Mouse (Mus musculus): ENCODE measurements at regions not wholly inside any gene's neighbourhood (a gene's known extent, or its start where the extent isn't known, plus 50 kb on each side); places are given as distances from the start of the nearest gene placed in this dataset.

DNA sequence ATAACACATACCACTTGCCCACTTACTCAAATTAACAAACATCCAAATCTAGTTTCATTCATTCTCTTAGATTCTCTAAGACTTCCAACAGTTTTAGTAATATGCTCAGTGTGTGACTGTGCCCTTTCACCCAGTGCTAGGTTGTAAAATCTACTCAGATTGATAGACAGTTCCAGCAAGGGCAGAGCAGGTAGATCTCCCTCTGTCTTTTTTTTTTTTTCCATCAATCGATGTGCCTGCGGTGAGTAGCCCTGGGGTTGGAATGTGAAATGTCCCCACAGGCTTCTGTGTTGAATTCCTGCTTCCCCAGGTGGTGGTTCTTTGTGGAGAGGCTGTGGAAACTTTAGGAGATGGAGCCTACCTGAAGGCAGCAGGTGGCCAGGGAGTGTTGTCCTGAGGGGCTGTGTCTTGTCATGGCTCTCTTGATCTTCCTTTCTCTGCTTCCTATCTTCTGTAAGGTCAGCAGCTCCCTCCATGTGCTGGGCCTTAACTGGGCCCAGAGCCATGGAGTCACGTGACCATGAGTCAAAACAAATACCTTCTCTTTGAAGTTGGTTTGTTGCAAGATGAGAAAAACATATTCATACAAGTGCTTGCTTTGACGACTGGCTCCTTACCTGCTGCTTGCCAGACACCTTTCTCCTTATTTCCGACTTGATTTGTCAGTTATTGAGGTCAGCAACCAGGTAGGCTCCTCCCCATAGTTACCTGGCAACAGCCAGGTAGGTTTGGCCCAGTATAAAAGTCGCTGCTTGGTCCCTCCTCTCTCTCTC is 394.5 kb downstream of the Etnk1 start:
- no peak for DNase-seq

DNA sequence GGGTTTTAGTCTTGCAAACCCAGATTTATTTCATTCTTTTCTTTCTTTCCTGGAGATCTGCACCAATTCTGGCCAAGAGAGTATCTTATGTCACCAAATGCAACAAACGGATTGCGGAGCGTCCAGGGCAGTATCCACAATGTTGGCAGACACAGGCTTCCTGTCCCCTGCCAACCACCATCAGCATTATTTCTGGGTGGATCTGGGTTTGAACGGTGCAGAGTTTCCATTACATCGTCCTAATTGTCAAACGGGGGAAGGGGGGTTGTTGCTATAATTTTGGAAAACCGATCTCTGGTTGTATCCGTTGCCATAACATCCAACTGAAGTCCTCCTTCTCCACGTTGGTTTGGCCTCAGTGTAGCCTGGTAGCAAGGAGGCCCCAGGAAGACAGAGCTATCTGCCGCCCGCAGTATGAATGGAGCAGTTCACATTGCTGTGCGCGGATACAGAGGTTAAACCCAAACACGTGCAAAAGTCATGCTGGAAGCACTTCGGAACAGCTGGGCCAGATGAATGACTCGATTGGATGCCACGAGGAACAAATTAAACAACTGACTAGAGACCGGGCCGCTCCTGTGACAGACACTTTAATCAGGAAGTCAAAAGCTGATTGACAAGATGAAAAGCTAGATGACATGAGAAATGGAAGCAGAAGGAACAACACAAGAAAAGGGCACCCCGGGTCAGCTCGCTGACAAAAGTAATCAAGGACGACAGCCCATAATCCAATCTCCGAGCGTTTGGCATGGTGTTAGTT is 404.5 kb downstream of the Etnk1 start:
- no peak for DNase-seq

DNA sequence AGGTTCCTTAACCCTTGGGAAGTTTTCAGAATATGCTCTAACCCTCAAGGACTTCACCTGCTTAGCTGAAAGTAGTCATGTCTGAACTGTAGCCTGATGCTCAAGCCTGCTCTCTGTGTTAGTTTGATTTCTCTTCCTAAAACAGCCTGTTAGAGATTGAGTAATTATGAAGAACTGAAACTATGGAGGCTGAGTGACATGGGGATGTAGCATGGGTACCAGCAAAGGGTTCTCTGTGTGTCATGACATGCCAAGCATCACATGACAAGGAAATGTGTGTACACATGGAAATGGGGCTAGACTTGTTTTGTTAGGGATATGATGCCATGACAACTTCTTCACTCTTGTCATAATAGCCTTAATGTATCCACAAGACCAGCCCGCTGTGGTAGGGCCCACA is 412.2 kb downstream of the Etnk1 start:
- DNase-seq: no peak

DNA sequence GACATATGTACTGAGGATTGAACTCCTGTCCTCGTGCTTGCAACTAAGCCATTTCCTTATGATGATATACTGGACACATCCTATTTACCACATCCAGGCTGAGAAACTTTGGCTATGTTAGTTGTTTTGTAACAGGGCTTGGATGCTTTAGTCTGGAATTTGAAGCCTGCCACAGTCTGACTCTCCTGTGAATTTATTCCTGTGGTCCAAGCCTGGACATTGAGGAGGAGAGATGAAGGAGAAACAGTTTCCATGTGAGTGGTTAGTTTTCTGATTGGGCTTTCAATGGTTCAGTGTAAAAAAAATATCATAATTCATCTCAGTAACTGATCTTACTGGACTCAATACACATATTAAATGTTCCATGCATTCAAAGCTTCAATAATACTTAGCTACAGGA is 422.6 kb downstream of the Etnk1 start:
- DNase-seq: no peak

DNA sequence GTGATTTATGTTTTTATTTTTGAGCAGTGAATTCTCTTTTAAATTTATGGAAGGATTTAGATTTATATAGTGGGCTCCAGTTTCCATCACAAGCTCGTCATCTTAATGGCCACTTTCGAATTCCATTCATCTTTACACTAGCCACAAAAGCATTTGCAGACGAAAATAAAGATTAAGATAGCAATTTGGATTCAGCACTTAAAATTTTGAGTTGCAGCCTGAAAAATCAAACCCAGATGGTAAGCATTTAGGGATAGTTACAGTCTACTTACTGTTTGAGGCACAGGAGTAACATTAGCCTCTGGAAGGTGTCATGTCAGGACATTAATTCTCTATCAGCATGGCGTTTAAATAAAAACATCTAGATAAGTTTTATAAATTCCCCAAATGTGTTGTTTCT is 423.2 kb downstream of the Etnk1 start:
- no peak for DNase-seq

DNA sequence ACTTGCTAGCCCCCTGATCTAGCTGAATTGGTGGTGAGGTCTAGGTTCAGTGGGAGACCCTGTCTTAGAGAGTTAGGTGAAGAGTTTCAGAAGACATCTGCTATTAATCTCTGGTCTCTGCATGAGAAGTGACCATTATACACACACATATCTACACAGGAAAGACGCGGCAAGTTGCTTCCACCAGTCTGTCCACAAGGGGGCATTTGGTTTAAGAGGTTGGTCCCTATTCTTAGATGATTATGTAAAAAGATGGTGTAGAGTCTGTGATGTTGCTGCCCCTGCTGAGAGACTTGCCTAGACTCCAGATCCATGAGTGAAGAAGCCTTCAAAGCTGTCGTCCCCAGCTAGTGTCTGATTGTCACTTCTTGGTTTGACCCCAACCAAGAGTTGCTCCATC is 425.5 kb downstream of the Etnk1 start:
- no peak for DNase-seq

DNA sequence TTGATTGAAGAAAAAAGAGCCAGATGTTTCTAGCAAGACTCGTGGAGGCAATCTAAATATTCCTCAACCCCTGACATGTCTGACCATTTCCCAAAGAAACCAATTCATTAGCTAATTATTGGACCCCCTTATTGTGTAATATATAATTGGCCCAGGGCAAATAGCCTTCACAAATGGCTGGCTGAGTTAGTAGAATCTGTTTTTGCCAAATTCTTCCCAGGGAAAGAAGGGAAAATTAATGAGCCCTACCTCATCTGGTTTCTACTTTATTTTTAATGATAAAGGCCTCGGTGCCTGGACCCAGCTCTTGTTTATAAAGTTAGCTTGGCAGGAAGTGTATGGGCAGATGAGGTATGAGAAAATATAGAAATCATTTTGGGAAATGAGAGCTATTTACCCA is 428.5 kb downstream of the Etnk1 start:
- no peak for DNase-seq

DNA sequence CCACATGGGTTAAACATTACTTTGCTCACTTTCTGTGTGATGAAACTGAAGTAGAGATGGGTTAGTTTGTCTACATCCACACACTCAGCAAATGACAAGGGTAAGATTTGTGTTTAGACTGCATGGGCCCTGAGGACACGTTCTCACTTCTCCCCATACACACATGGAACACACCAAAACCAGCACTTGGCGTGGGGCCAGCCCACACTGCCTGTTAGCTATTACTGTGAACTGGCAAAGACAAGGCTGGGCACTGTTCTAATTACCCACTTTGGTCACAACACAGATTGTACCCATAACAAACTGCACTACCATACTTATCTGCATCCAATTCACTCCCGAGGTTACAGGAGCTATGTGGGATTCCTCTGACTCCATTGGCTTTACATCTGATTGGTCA is 430.4 kb downstream of the Etnk1 start:
- DNase-seq: no peak

DNA sequence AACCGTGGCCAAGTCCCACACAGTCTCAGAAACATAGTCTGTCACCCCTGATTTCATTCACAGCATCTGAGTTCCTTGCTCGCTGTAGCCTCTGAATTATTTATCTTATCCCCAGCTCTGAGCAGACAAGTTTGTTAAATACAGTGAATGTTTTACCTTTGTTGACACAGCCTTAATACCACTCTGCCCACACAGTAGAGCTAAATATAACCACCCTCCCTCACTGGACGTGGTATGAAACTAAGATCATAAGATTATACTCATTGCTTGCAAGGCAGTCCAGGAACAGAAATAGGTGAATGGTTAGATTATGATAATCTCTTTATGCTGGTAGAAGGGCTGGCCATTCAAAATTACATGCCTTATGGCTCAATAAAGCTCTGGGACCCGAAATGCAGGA is 431.9 kb downstream of the Etnk1 start:
- DNase-seq: no peak

DNA sequence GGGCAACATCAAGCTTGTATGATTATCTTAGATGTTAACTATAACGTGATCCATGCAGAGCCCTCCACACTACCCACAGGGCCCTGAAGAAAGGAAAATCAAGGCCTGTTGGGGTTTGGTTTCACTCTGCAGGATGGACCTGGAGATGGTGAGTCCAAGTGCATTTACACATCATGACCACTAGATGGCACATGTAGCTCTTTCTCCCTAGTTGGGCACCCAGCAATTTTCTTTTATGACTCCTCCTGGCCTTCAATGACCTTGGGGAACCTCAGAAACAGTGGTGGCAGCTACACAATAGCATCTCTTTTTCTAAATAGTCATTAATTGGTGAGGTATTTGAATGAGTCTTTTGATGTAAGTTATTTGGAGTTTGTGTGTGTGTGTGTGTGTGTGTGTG is 442.1 kb downstream of the Etnk1 start:
- DNase-seq: no peak

DNA sequence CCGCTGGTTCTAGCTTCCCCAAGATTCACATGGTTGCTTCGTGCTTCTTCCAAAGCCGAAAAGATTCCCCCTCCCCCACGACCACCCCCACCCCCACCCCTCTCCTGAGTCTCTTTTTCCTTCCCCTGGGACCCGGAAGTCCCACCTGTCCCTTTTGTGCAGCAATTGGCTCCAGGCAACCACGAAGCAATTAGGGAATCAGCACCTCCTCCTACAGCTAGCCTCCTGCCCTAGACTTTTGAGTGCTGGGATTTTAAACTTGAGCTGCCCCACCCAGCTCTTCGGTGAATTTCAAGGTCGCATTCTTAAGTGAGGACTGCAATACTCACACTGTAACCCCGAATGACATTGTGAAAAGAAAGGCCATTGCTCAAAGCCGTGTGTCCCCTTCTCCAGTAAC is 445.9 kb downstream of the Etnk1 start:
- DNase-seq: no peak

DNA sequence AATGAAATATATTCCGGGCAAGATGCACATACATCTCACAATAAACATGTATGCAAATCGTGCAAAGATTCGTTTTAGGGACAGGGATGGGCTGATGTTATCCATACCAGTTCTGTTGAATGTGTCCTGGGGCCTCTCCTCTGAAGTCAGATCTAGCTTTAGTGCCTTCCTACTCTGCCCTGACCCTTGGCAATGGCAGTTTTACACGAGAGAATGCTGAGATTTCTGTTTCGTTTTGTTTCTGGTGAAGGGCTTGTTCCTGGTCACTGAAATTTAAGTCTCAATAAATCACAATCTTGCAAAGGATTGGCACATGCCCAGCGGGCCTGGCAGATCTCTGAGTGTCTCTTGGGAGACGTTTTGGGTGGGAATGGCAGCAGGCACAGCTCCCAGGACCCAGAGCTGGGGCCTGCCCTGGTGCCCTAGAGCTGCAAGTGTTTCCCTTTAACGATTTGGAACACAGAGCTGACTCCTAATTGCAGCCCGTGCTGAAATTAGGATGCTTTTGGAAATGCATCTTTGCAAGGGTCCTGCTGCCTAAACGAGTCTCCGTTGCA is 447.5 kb downstream of the Etnk1 start:
- no peak for DNase-seq

DNA sequence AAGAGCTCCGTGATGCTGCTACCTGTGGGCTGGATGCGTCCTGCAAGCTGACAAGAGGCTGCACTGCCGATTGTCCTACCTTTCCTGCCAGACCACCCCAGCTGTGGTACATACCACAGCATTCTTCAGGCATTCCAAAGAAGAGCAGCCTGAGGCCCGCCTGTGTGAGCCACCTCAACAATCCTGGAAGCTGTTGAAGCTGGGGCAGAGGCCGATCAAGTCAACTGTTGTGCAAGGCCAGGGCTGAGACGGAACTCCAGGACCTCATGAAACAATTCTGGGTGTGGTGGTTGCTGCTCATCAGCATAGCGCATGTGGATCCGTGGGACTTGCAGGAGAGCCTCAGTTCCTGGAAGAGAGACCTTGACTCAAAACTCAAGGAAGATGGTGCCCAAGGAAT is 448.3 kb downstream of the Etnk1 start:
- no peak for DNase-seq

DNA sequence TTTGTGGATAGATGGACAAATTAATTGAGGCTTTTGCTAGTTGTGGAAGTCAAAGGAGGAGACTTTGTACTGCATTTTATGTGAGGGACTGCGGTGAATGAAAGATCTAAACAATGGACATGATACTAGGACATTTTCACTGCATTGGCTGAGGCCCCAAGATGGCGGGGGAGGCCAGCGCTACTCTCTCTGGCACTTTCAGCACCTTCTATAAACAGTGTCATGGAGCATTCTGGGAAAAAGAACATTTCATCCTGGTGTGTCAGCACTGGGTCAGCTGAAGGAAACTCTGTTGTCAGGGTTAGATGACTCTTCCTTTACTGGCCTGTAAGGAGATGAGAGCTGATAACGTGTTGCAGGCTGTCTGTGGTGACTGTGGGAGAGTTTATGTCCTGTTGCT is 449.4 kb downstream of the Etnk1 start:
- DNase-seq: no peak

DNA sequence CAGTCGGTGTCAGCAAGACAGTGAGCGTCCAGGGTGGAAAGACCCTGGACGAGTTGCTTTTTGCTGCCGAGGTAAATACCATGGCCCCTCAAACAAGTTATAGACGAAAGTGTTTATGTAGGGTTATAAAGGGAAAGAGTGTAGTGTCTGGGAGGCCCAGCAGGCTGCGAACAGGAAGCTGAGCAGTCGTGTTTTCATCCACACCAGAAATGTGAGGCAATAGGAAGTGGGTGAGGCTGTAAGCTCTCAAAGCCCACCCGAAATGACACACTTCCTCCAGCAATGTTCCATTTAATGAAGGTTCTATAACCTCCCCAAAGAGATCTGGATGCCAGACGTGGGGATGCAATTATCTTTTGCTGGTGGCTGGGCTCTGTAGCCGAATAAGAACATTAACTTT is 451.5 kb downstream of the Etnk1 start:
- no peak for DNase-seq

DNA sequence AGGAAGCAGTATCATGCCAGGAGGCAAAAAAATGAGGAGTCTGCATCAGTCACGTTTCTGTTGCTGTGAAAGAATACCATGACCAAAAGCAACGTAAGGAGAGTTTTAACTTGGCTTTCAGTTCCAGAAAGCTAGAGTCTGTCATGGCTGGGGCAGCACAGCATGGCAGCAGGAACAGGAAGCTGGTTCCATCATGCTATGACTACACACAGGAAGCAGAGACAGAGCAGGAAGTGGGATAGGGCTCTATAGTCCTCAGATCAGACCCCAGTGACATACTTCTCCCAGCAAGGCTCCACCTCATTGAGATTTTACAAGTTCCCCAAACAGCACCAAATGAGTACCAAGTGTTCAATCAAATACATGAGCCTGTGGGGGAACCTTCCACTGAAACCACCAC is 453.6 kb downstream of the Etnk1 start:
- DNase-seq: no peak

DNA sequence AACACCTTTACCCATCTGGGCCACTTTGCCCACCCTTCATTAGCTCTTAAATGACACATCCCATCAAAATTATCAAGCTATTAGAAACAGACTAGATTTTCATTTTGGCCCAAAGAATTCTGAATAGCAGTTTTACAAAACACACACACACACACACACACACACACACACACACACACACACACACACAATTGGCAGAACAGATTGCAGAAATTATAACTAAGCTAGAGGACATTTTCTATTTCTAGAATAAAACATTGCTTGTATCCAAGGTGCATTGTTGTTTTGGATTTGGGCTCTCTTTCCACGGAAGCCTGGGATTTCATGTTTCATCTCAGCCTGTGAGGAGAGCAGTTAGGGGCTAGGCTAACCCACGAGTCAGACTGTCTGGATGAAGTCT is 455.1 kb downstream of the Etnk1 start:
- DNase-seq: no peak

DNA sequence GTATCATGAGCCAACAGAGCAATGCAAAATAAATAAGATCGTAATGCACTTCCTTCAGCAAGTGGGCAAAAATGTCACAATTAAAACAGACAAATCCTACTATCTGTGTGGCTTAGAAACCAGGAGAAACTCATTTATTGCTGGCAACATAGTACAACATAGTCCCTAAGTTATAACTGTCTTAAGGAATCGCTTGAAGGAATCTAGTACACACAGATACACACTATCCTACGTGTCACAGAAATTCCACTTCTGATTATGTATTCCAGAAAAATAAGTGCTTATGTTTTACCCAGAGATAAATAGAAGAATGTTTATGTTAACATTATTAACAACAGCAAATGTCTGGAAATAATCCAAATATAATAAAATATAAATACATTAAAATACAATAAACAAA is 457.9 kb downstream of the Etnk1 start:
- no peak for DNase-seq

DNA sequence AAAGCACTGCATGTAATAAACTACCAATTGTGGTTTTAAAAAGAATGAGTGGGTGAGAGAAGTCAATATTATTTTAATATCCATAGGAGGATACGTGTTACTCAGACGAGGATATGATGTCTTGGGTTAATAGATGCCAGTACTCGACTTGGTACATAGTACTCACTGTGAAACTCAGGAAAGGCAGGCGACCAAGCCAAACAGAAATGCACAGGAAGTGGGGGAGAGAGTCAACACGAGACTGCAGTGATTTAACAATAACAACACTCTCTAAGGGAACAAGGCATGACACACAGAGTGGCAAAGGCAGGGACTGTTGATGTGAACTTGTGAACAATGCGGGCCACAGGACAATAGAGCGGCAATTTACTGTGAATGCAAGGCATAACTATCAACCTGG is 464.6 kb downstream of the Etnk1 start:
- no peak for DNase-seq

DNA sequence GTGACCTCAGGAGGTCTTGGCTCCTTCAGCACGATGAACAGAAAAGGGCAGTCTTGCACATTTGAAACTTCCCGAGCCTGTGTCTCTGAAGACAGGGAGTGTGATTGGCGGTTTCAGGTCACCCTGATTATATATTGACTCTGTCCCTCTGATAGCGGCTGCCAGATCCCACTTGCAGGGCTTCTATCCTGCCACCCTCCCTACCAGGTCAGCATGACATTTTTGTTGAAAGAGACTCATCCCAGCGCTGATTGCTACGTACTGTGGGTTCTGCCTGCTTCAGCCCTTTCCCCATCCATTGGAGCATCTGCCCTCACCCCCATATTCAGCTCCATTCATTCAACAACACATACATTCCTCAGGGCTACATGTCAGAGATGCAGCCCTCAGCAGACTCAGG is 466.7 kb downstream of the Etnk1 start:
- no peak for DNase-seq

DNA sequence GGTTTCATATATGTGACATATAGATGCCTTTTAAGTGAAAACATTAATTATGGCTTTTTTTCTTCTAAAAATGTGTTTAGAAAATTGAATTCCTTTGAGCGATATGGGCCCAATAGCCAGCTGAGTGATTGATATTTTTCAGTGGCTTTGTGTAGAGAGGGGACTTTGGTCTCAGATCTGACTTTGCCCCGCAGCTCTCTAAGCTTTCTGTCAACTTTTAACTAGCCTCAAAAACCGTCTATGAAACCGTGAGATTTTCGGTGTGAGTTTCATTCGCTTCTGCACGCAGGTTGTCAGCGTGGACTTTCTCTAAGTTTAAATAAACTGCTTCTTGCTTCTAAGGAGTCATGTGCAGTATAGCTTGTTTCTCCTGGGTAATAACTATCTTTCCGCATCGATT is 467.3 kb downstream of the Etnk1 start:
- no peak for DNase-seq

DNA sequence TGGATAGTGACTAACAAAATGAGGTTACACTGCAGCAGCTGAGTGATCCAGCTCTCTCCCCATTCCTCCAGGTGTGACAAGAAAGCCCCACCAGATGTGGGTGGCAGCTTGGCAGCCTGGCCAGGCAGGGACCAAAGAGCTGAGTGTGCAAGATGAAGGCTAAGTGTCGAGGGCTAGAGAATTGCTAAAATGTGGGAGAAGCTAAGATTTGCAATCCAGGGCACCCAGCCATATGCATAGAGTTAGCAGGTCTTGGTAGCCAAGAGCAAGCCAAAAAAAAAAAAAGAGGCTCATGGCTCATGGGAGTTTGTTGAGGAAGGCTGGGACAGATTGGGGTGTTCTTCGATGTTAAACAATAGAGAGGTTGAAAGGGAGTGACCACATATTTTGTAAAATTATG is 468.0 kb downstream of the Etnk1 start:
- no peak for DNase-seq

DNA sequence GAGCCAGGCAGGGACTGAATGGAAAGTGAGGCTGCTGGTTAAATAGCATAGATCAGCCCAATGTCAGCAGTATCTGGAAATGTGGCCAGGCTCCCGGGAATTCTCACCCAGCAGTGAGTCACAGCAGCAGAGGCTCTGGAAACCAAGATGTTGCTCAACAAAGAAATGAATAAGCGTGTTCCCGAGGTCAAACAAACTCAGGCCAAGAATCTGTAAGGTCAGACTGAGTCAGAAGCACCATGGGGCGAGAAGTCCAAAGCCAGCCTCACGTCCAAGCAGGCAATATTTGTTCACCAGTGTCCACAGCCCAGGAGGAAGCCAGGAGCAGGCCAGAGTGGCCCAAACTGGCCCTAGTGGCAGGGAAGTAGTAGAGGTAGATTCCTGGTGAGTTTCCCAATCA is 473.6 kb downstream of the Etnk1 start:
- no peak for DNase-seq

DNA sequence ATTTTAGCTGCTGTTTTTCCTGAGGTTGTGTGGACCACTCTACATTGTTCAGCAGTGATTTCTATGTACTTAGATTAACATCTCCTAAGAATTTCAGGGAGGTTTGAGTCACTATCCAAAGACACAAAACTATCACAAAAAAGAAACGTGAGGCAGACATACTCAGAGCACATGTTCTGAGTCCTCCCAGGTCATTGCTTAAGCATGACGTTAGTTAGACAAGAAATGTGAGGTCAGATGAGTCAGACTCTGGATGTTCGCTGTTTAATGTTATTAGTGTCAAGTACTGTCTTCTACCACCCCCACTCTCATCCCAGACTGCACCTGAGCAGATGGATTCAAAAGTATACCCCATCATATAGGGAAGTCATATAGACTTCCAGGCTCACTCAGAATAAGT is 475.0 kb downstream of the Etnk1 start:
- no peak for DNase-seq

DNA sequence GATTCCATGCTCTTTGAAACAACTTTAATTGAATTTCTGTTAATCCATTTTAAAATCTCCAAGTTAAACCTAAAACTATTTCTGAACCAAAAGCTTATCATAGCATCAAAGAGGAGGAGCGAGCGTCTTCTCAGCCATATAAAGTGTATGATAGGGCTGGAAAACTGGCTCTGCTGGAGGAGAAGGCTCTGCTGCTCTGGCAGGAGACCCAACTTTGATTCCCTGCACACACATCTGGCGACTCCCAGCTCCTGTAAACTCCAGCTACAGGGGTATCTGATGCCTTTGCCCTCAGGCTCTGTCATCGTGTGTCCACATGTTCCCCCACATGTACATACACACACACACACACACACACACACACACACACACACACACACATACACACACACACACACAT is 479.0 kb downstream of the Etnk1 start:
- no peak for DNase-seq

Data from cerebellum, adult 11-12 months (tissue).